In genomic region chr10:26995987-26996386, GRCm38 (mm10) we compare ENCODE assay signal across 11 mouse cellular contexts.
A peak's percentile ranks its signal among the peaks of the same experiment; 100 is the strongest.
DNase-seq lines count a peak whose midpoint lies in the region; ATAC-seq lines count a peak whose summit lies in the region.
"Had no signal": no experiment of that assay in that cellular context is flagged by ENCODE, and none has a peak within 500 bp of the region (broad histone marks: within the 10 kb centered on the region; RNA-seq: fewer than 3 reads in every experiment).

No protein-coding gene starts in this region.

- no peaks in the 10 kb centered on the region for H3K36me3 ChIP-seq in liver, embryonic 11.5 days (ENCODE audit: control insufficient read depth, insufficient read depth, low read length)
- H3K36me3 ChIP-seq in liver, embryonic 12.5 days = no peaks in the 10 kb centered on the region
- H3K36me3 ChIP-seq: embryonic facial prominence, embryonic 15.5 days; limb, embryonic 10.5 days; neural tube, embryonic 12.5 days had no signal

- H3K9me3 ChIP-seq in liver, embryonic 11.5 days (ENCODE audit: control insufficient read depth, low read length) = no peaks in the 10 kb centered on the region
- no peaks in the 10 kb centered on the region for H3K9me3 ChIP-seq in liver, embryonic 12.5 days (replicated peaks)
- H3K9me3 ChIP-seq: embryonic facial prominence, embryonic 15.5 days; limb, embryonic 10.5 days; megakaryocyte, embryonic 14.5 days; neural tube, embryonic 12.5 days had no signal

- no peak for DNase-seq in liver, embryonic 11.5 days (ENCODE audit: low spot score)
- DNase-seq in MEL-GATA-1-ER (ENCODE audit: extremely low read depth, low read depth) = peak; percentile 17
- peak; percentile 31 for DNase-seq in skeletal muscle tissue, adult 2 months (ENCODE audit: low read depth, low spot score)
- DNase-seq in thymus, postnatal 4 days = no peak
- DNase-seq in T-cell, adult 2 months (ENCODE audit: low spot score) = no peak

- WGBS in liver, embryonic 11.5 days = 37% methylated on average over 6 of the region's 6 CpGs
- WGBS in liver, embryonic 12.5 days (ENCODE audit: insufficient replicate concordance) = 32% methylated on average over 6 of the region's 6 CpGs

- H3K27me3 ChIP-seq in liver, embryonic 11.5 days (replicated peaks; ENCODE audit: control insufficient read depth, insufficient read depth, low read length) = no peaks in the 10 kb centered on the region
- H3K27me3 ChIP-seq in liver, embryonic 12.5 days (replicated peaks) = no peaks in the 10 kb centered on the region
- H3K27me3 ChIP-seq: embryonic facial prominence, embryonic 15.5 days; megakaryocyte, embryonic 14.5 days; neural tube, embryonic 12.5 days had no signal

- no peak overlapping the region for H3K9ac ChIP-seq in liver, embryonic 11.5 days (ENCODE audit: low read depth, low read length)
- H3K9ac ChIP-seq in liver, embryonic 12.5 days = no peak overlapping the region
- H3K9ac ChIP-seq: embryonic facial prominence, embryonic 15.5 days; neural tube, embryonic 12.5 days had no signal

- H3K4me2 ChIP-seq in liver, embryonic 11.5 days = no peak overlapping the region
- no peak overlapping the region for H3K4me2 ChIP-seq in liver, embryonic 12.5 days
- H3K4me2 ChIP-seq: embryonic facial prominence, embryonic 15.5 days; neural tube, embryonic 12.5 days had no signal

- no peak overlapping the region for H3K27ac ChIP-seq in liver, embryonic 11.5 days (ENCODE audit: low read depth, low read length)
- H3K27ac ChIP-seq in liver, embryonic 12.5 days = no peak overlapping the region
- H3K27ac ChIP-seq: embryonic facial prominence, embryonic 15.5 days; limb, embryonic 10.5 days; neural tube, embryonic 12.5 days had no signal

- H3K4me3 ChIP-seq in liver, embryonic 11.5 days (ENCODE audit: low read depth, low read length) = no peak overlapping the region
- H3K4me3 ChIP-seq in liver, embryonic 12.5 days = no peak overlapping the region
- H3K4me3 ChIP-seq: embryonic facial prominence, embryonic 15.5 days; limb, embryonic 10.5 days; megakaryocyte, embryonic 14.5 days; neural tube, embryonic 12.5 days had no signal

- ATAC-seq in liver, embryonic 11.5 days (replicated peaks; ENCODE audit: low FRiP score) = 0 out of 2 replicates have a peak, but pooled peaks have one; percentile 12
- no peak for ATAC-seq in liver, embryonic 12.5 days
- peak; percentile 94 for ATAC-seq in granulocyte monocyte progenitor cell, adult 5-6 weeks (replicated peaks; ENCODE audit: poor library complexity, severe bottlenecking)

- peaks cover 2% of the 10 kb centered on the region for H3K4me1 ChIP-seq in liver, embryonic 11.5 days (replicated peaks; ENCODE audit: control insufficient read depth, insufficient read depth, low read length)
- peaks cover 20% of the 10 kb centered on the region for H3K4me1 ChIP-seq in liver, embryonic 12.5 days
- H3K4me1 ChIP-seq: embryonic facial prominence, embryonic 15.5 days; neural tube, embryonic 12.5 days had no signal

Comparison
In these comparisons a context has a peak if more than half of its experiments do, and no peak if none do; other contexts are left out.
1. DNase-seq: peak in MEL-GATA-1-ER (single experiment) and skeletal muscle tissue, adult 2 months (single experiment); none in liver, embryonic 11.5 days (single experiment), thymus, postnatal 4 days (single experiment) and T-cell, adult 2 months (single experiment).